Mouse (Mus musculus) embryonic facial prominence, embryonic 13.5 days (tissue): ENCODE data around the gene Maml3. TPM values are rescaled to one million over a fixed set of nuclear protein-coding genes. Genes with fewer than 3 reads are reported as not detected.

Experiments used
- ATAC-seq: fragments of 200-750 bp; cut with Nextera tagmentation; 2 replicates; pipeline ENCODE4 v1.8.0; 2017; ENCODE audit warnings: low read depth; ENCODE audit not compliant: insufficient number of reproducible peaks, insufficient read depth, low FRiP score, low TSS enrichment
- H3K27ac ChIP-seq: fragments of 300-500 bp; sonication (generic); 2 replicates; pipeline ENCODE4 v1.5.1; 2015; ENCODE audit warnings: moderate library complexity, mild to moderate bottlenecking, inconsistent platforms
- H3K27me3 ChIP-seq: fragments of 300-500 bp; sonication (generic); 2 replicates; pipeline ENCODE4 v1.6.1; 2015; ENCODE audit warnings: mild to moderate bottlenecking, inconsistent platforms
- H3K36me3 ChIP-seq: fragments of 300-500 bp; sonication (generic); 2 replicates; pipeline ENCODE4 v1.6.1; 2015; ENCODE audit warnings: mild to moderate bottlenecking, inconsistent platforms
- H3K4me1 ChIP-seq: fragments of 300-500 bp; sonication (generic); 2 replicates; pipeline ENCODE4 v1.6.1; 2015; ENCODE audit warnings: inconsistent platforms
- H3K4me2 ChIP-seq: fragments of 300-500 bp; sonication (generic); 2 replicates; pipeline ENCODE4 v1.6.1; 2015; ENCODE audit warnings: moderate library complexity, mild to moderate bottlenecking, inconsistent platforms
- H3K4me3 ChIP-seq: fragments of 300-500 bp; sonication (generic); 2 replicates; pipeline ENCODE4 v1.5.1; 2015; ENCODE audit warnings: mild to moderate bottlenecking, inconsistent platforms
- H3K9ac ChIP-seq: fragments of 300-500 bp; sonication (generic); 2 replicates; pipeline ENCODE4 v1.6.1; 2015; ENCODE audit warnings: mild to moderate bottlenecking, inconsistent platforms
- H3K9me3 ChIP-seq: fragments of 300-500 bp; sonication (generic); 2 replicates; pipeline ENCODE4 v1.6.1; 2016; ENCODE audit warnings: inconsistent platforms
- WGBS: fragments of 180-500 bp; shearing (Covaris S2); methylation state at CpG from one replicate; pipeline ENCODE4 v1.1.7; 2015; ENCODE audit warnings: mixed read lengths; 5-methylcytosine and 5-hydroxymethylcytosine counted together
- polyA plus RNA-seq: library from polyadenylated mRNA; unstranded; fragments of >200 nt; fragmentation: Nextera tagmentation; extraction: Ambion mirVana; gene quantifications from 2 replicates; pipeline ENCODE4 v1.2.1, GENCODE M21; 2015

Maml3 gene
- polyA plus RNA-seq, 1 experiment from 2014 or later: 6.5 TPM

DNA sequence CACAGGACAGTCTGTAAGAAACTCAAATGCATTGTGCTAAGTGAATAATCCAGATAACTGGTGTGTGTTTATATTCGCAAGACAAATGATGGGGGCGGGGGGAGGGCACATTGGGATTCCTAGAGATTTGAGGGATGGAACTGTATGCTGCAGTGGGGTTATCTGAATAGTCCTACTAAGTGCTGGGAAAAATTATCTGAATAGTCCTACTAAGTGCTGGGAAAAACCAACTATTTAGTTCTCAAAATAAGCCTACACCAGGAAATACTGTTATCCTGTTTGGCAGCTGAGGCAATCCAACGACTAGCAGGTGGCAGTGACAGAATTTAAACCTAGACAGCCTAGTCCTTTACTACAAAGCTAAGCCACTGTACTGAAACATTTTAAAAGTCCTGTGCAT, 62.2 kb downstream of the Maml3 start:
- no peaks in the 10 kb centered on the region for H3K27me3 ChIP-seq
- no peak overlapping the region for H3K4me3 ChIP-seq
- no peaks in the 10 kb centered on the region for H3K9me3 ChIP-seq
- ATAC-seq: no peak
- H3K4me2 ChIP-seq: no peak overlapping the region
- peaks cover 49% of the 10 kb centered on the region for H3K4me1 ChIP-seq
- H3K36me3 ChIP-seq: no peaks in the 10 kb centered on the region
- 86% methylated on average over 3 of the region's 3 CpGs for WGBS
- no peak overlapping the region for H3K27ac ChIP-seq
- H3K9ac ChIP-seq: no peak overlapping the region

DNA sequence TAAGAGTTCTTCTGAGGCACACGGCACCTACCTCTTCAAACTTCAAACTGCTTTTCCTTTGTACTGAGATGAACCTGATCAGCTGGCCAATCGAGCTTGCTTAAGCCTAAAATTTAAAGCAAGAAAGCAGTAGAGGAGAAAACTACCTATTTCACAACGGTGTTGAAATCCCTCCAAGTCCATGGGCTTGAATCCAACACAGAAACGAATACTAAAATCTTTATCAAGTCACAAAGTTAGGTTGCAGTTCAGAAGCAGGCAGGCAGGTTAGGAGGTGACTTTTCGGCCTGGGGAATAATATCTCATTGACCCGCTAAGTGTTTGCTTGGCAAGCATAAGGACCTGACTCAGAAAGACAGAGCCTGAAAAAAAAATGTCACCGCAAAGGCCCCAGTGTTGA, 64.9 kb downstream of the Maml3 start:
- no peaks in the 10 kb centered on the region for H3K36me3 ChIP-seq
- no peaks in the 10 kb centered on the region for H3K9me3 ChIP-seq
- no peaks in the 10 kb centered on the region for H3K27me3 ChIP-seq
- no peak overlapping the region for H3K27ac ChIP-seq
- no peak overlapping the region for H3K4me2 ChIP-seq
- peaks cover 45% of the 10 kb centered on the region for H3K4me1 ChIP-seq
- 80% methylated on average over 7 of the region's 7 CpGs for WGBS
- H3K4me3 ChIP-seq: no peak overlapping the region
- no peak for ATAC-seq
- H3K9ac ChIP-seq: no peak overlapping the region

DNA sequence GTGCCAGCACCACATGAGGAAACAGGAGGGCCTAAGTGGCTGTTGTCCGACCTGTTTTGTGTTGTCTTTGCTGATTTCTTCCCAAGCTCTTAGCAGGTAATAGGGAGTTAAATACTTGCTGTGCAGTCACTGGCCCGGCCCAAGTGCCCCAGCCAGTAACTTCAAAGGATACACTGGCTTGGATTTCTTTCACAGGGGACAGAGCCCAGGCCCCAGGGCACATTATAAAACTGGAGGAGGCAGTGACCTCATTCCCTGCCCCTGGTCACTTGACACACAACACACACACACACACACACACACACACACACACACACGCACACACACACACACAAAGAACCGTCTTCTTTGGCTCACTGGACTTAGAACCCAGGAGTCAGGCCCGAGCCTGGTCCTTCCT, 67.6 kb downstream of the Maml3 start:
- Histone ChIP-seq H3K4me1 (peaks cover 37% of the 10 kb centered on the region), H3K9me3 (no peaks in the 10 kb centered on the region), H3K4me3 (no peak overlapping the region), H3K36me3 (no peaks in the 10 kb centered on the region), H3K4me2 (no peak overlapping the region), H3K27ac (no peak overlapping the region; the same call in 1 of the 2 replicates), H3K27me3 (no peaks in the 10 kb centered on the region), H3K9ac (no peak overlapping the region)
- no peak for ATAC-seq
- 38% methylated on average over 5 of the region's 5 CpGs for WGBS

DNA sequence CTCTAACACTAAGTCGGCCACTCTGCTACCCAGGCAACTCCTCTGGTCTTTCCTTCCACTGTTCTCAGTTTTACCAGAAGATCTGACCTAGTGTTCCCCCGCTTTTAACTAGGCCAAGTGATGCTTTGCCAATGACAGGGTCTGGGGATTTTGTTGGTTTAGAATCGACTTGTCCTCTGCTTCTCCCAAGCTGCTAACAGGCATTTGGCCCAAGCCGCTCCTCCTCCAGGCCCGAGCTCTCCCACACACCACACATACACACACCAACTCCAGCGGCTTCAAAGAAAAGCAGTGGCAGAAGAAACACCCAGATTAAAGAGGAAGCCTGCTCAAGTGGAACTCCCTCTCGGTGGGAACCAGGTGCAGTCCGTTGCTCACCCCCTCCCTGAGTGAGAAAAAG, 69.5 kb downstream of the Maml3 start:
- no peak overlapping the region for H3K27ac ChIP-seq
- no peaks in the 10 kb centered on the region for H3K9me3 ChIP-seq
- peaks cover 39% of the 10 kb centered on the region for H3K4me1 ChIP-seq
- 48% methylated on average over 8 of the region's 8 CpGs for WGBS
- no peaks in the 10 kb centered on the region for H3K36me3 ChIP-seq
- no peak overlapping the region for H3K4me3 ChIP-seq
- H3K9ac ChIP-seq: 0 out of 2 replicates have a peak overlapping the region, but pooled peaks have one; percentile 17
- H3K27me3 ChIP-seq: no peaks in the 10 kb centered on the region
- ATAC-seq: no peak
- no peak overlapping the region for H3K4me2 ChIP-seq

DNA sequence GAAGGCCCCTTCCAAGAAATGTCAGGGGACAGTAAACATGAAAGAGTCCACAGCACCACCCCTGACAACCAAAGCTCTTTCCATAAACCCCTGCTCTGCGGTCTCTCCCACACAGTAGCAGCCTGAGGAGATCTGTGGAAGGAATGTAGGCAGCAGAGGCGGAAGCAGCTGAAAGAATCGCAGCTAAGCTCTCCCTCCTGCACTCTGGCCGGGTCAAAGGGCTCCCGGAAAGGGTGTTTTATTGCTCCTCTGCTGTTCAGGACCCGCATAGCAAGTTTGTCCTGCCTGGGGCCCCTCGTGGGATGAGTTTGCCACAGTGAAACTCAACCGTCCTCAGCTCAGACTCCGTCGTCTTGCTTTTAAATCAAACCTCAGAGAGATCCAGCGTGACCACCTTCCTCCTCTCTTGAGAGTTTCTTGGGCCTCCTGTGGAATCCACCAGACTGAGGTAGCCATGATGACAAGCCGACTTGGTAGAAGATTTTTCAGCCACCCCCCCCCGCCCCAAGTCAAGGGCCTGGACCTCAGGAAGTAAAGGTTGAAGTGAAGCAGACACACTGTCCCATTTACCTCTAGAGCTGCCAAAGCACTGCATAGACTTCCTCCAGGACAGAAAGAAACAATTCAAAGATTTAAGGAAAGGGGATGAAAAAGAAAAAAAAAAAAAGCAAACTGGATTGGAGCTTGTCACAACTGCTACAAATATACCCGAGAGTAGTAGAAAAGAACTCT, 70.9 kb downstream of the Maml3 start:
- WGBS: 17% methylated on average over 14 of the region's 14 CpGs
- peak overlapping the region; percentile 27 for H3K4me2 ChIP-seq
- no peaks in the 10 kb centered on the region for H3K27me3 ChIP-seq
- no peaks in the 10 kb centered on the region for H3K9me3 ChIP-seq
- H3K36me3 ChIP-seq: no peaks in the 10 kb centered on the region
- no peak for ATAC-seq
- peak overlapping the region; percentile 46; the same call in 1 of the 2 replicates for H3K9ac ChIP-seq
- peaks cover 46% of the 10 kb centered on the region for H3K4me1 ChIP-seq
- H3K27ac ChIP-seq: peak overlapping the region; percentile 48; the same call in 1 of the 2 replicates
- H3K4me3 ChIP-seq: no peak overlapping the region

DNA sequence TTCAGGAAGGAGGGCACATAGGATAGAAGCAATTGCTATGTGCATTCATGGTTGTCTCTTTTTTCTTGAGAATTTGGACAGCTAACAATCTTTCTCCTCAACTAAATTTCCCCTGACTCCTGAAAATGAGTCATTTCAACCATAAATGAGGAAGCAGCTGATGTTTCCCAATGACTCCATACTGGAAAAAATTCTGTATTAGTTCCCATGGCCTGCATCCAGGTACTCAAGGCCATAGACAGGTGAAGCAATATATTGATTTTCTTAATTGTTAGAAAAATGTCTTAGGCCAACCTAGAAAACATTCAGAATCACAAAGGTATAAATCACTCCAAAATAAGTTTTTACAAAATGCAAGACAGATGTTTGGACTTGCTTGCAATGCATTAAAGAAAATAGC, 73.5 kb downstream of the Maml3 start:
- Histone ChIP-seq H3K36me3 (no peaks in the 10 kb centered on the region), H3K27me3 (no peaks in the 10 kb centered on the region), H3K9ac (no peak overlapping the region), H3K4me3 (no peak overlapping the region), H3K4me2 (no peak overlapping the region), H3K9me3 (no peaks in the 10 kb centered on the region), H3K4me1 (peaks cover 33% of the 10 kb centered on the region), H3K27ac (no peak overlapping the region)
- ATAC-seq: no peak

DNA sequence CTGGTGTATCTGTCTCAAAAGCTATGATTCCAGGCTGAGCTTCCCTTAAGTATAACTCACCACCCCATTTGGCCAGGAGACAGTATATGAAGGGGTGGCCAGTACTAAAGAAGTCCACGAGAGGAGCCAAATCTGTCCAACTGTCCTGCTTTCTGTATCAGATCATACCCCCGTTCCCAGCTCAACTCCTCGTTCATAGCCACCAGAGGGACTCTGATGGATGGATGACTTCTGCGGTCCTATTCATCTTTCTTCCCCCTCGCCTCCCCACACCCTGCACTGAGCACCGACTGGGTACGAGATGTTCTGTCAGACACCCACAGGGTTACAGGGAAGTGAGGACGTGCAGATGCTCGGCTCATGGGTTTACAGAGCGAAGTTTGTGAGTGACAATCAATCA, 74.8 kb downstream of the Maml3 start:
- peaks cover 31% of the 10 kb centered on the region for H3K4me1 ChIP-seq
- H3K9ac ChIP-seq: no peak overlapping the region
- H3K36me3 ChIP-seq: no peaks in the 10 kb centered on the region
- no peaks in the 10 kb centered on the region for H3K9me3 ChIP-seq
- no peaks in the 10 kb centered on the region for H3K27me3 ChIP-seq
- H3K4me2 ChIP-seq: peak overlapping the region; percentile 28
- ATAC-seq: no peak
- H3K4me3 ChIP-seq: no peak overlapping the region
- no peak overlapping the region for H3K27ac ChIP-seq
- WGBS: 77% methylated on average over 10 of the region's 10 CpGs

DNA sequence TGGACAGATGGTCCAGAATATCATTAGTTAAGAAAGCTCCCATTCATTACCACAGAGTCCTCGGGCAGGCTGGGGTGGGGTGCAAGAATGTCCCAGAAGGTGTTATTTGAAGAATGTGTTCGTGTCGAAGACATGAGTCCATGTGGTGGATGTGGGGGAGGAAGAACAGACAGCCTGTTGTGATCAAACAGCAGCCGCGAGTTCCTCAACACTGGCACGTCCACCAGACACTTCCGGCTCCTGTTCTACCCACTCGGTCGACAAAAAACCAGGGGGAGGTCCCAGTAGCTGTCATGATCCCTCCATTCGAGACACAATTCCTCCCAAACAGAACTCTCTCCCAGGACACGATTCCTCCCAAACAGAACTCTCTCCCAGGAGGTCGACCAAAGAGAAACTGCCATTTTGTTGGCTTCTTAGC, 75.2 kb downstream of the Maml3 start:
- ATAC-seq: no peak
- peak overlapping the region; percentile 28 for H3K4me2 ChIP-seq
- H3K4me1 ChIP-seq: peaks cover 33% of the 10 kb centered on the region

DNA sequence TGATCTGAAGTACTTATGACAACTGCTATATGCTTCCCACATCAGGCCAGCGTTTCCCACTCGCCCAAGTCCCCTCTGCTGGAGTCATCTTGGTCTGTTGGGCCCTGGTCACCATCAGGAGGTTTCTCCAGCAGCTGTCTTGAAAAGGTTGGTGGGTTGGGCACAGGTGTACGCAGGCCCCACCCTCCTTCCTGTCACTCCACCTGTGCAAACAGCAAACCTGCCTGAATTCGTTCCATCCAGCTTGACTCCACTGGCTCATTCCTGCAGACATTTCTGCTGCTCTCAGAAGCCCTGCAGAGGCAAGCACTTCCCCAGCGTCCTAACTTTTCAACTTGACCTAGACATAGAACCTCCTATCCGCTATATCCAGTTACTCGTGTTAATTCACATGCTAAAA, 76.9 kb downstream of the Maml3 start:
- 56% methylated on average over 7 of the region's 7 CpGs for WGBS
- Histone ChIP-seq H3K27ac (no peak overlapping the region), H3K9ac (no peak overlapping the region), H3K36me3 (no peaks in the 10 kb centered on the region), H3K9me3 (no peaks in the 10 kb centered on the region), H3K27me3 (no peaks in the 10 kb centered on the region), H3K4me2 (no peak overlapping the region), H3K4me1 (peaks cover 21% of the 10 kb centered on the region; the same call in 1 of the 2 replicates), H3K4me3 (no peak overlapping the region)
- ATAC-seq: no peak

More for the DNA sequence above, 75.2 kb downstream of the Maml3 start:
- H3K36me3 ChIP-seq: no peaks in the 10 kb centered on the region
- peak overlapping the region; percentile 27; the same call in 1 of the 2 replicates for H3K9ac ChIP-seq
- H3K27me3 ChIP-seq: no peaks in the 10 kb centered on the region
- H3K9me3 ChIP-seq: no peaks in the 10 kb centered on the region
- H3K27ac ChIP-seq: no peak overlapping the region
- H3K4me3 ChIP-seq: no peak overlapping the region
- 28% methylated on average over 12 of the region's 12 CpGs for WGBS

DNA sequence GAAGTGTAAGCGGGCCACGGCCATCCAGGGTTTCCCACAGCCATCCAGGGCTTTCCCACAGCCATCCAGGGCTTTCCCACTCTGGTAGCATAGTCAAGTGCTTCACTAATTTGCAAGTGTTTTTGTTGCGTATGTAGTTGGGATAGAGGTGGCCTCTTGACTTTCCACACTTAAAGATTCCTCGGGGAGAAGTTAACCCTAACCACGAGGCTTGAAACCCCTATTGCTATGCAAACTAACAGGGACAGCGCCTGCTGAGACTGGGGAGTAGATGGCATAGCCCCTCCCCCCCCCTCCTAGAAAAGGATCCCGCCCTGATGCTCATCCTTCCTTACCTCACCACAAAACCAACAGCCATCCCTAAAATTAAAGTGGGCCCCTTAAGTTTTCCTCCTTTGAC, 82.4 kb downstream of the Maml3 start:
- ATAC-seq: no peak
- no peak overlapping the region for H3K27ac ChIP-seq
- no peaks in the 10 kb centered on the region for H3K36me3 ChIP-seq
- whole genome bisulfite sequencing: 42% methylated on average over 7 of the region's 7 CpGs
- H3K4me3 ChIP-seq: no peak overlapping the region
- no peaks in the 10 kb centered on the region for H3K27me3 ChIP-seq
- no peaks in the 10 kb centered on the region for H3K9me3 ChIP-seq
- H3K4me1 ChIP-seq: peaks cover 15% of the 10 kb centered on the region
- H3K9ac ChIP-seq: no peak overlapping the region
- H3K4me2 ChIP-seq: no peak overlapping the region

DNA sequence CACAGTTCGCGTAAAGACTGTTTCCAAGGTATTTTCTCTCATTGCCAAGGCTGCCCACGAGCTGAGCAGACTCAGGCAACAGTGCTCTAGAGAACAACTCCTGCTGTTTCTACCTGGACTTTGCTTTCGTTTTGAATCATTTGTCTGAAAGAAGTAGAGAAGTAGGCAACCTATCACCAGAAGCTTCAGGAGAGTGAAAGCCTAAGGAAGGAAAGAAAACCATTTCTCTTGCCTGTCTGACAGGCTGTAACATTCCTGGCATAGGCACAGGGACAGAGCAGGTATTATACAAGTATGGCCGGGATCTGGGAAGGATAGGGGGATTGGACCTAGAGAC, 86.8 kb downstream of the Maml3 start:
- H3K27ac ChIP-seq: no peak overlapping the region
- H3K9me3 ChIP-seq: no peaks in the 10 kb centered on the region
- 0 out of 2 replicates have a peak overlapping the region, but pooled peaks have one; percentile 34 for H3K4me3 ChIP-seq
- no peaks in the 10 kb centered on the region for H3K36me3 ChIP-seq
- no peak for ATAC-seq
- H3K4me2 ChIP-seq: peak overlapping the region; percentile 62
- H3K9ac ChIP-seq: no peak overlapping the region
- WGBS: 61% methylated on average over 5 of the region's 5 CpGs
- H3K27me3 ChIP-seq: no peaks in the 10 kb centered on the region
- peaks cover 18% of the 10 kb centered on the region; the same call in 1 of the 2 replicates for H3K4me1 ChIP-seq

DNA sequence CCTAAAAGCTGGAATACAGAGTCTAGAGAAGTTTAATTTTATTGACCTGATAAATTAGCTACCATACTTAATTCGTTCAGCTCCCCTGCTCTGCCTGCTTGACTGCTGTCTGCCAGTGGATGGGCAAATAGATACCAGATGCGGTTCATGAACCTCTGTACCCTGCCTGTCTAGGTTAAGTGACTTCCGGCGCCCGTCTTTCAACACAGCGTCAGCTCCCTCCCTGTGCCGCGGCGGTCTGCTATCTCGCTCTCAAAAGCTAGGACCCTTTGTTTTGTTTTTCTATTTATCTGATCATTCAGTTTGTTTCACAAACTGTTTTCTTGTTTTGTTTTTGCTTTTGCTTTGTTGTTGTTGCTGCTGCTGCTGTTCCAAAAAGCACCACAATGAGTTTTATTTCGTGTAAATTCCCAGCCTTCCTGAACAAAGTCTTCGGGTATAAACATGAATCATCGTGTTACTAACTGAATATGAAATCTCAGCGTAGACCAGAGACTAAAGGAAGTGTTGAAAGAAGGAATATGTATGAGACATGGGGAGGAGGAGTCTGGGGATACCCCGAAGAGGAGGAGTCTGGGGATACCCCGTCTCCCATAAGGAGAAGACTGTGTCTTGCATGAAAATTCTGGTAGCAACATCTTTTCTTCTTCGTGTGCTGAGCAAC, 87.3 kb downstream of the Maml3 start:
- Histone ChIP-seq H3K4me1 (peaks cover 18% of the 10 kb centered on the region; the same call in 1 of the 2 replicates), H3K4me2 (peak overlapping the region; percentile 62), H3K9ac (peak overlapping the region; percentile 57), H3K9me3 (no peaks in the 10 kb centered on the region), H3K27me3 (no peaks in the 10 kb centered on the region), H3K27ac (no peak overlapping the region), H3K4me3 (peak overlapping the region; percentile 34), H3K36me3 (no peaks in the 10 kb centered on the region)
- WGBS: 24% methylated on average over 17 of the region's 17 CpGs
- ATAC-seq: no peak
